Mouse (Mus musculus) kidney, postnatal 14 days (tissue): ENCODE results near the gene Mt1.

Source experiments
- DNase-seq: peaks from one replicate; pipeline ENCODE4 v3.0.0; 2022; ENCODE audit warnings: mixed read lengths

Mt1 gene

GRCm38 (mm10) chr8:94173848-94174403 is 5.0 kb upstream of the Mt1 start:
- DNase-seq = no peak

- no peak for DNase-seq
These were observed 4.2 kb upstream of the Mt1 start for GRCm38 (mm10) chr8:94174619-94175213.

- no peak for DNase-seq
These were observed 1.0 kb upstream of the Mt1 start for GRCm38 (mm10) chr8:94177716-94178390.

DNA sequence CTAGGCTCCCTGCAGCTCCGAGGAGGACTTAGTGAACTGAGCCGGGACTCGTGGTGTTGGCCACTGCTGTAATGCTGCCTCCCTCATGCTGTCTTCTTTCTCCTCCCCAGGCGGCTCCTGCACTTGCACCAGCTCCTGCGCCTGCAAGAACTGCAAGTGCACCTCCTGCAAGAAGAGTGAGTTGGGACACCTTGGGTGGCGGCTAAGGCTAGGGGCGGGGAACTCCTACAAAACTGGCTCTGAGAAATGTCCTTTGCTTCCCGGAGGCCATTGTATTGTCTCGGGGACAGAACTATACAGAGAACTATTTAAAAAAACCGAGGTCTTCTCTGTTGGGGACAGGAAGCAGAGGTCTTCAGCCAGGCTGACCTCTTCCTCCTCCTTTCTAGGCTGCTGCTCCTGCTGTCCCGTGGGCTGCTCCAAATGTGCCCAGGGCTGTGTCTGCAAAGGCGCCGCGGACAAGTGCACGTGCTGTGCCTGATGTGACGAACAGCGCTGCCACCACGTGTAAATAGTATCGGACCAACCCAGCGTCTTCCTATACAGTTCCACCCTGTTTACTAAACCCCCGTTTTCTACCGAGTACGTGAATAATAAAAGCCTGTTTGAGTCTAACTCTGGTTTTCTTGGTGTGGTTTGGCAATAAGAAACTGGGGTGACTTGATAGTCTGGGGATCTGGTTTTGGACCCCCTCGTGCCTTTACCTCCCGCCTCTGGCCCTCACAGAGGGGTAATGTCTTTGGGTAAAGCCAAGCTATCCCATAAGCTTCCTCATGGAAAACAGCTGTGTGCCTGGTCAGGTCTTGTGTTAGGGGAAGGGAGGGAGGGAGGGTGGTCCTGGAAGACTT is 1.1 kb downstream of the Mt1 start:
- DNase-seq = peak; percentile 29

DNA sequence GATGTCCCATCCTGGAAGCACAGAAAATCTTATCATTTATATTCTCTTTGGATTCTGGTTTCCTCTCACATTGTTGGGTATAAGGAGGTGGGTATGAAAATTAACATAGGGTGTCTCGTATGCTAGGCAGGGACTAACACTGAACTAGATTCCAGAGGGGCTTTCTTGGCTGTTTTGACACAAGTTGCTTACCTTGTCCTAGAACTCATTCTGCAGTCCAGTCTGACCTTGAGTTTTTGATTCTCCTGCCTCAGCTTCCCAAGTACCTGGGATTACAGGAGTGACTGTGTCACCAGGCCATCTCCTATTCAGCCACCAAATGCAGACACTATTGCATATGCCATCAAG is 1.7 kb downstream of the Mt1 start:
- no peak for DNase-seq

- DNase-seq = no peak
These were observed 3.4 kb downstream of the Mt1 start for GRCm38 (mm10) chr8:94182055-94182929.

DNA sequence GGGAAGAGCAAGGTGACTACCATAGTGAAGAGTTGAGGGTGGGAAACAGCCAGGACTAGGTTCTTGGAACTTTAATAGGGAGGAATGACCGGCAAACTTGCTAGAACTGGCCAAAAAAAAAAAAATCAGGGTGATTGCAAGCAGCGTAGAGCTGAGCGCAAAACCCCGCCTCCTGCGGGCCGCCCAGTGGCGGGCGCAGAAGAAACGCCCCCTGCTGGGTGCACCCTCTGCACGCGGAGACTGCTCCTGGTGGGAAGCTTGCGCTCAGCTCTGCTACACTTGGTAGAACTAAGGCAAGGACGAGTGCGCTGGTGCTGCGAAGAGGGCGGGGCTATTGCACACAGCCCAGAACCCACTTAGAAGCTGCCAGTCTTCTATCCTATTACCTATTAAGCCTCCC is 4.2 kb downstream of the Mt1 start:
- peak; percentile 91 for DNase-seq

DNA sequence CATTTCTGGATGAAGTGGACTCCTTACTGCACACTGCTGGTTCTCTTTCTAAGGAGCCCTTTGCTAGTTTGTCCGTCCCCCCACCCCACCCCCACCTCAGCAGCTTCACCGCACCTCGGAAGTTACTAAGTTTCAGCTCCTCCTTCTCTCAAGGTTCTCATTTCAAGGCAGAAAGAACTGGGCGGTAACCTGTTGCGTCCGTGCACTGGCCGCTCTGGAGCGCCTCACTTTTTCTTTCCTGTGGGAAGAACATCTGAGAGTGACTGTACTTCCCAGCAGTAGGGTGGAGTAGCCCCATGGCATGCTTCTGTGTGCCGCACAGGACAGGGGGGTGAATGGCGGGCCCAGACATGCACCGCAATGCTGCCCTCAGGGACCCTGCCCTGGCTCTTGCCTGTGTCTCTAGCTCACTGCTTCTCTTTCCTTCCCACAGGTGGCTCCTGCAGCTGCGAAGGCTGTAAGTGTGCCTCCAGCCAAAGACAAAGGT is 5.5 kb downstream of the Mt1 start:
- DNase-seq = no peak

- DNase-seq = no peak
These were observed 6.9 kb downstream of the Mt1 start for GRCm38 (mm10) chr8:94185791-94186190.

DNA sequence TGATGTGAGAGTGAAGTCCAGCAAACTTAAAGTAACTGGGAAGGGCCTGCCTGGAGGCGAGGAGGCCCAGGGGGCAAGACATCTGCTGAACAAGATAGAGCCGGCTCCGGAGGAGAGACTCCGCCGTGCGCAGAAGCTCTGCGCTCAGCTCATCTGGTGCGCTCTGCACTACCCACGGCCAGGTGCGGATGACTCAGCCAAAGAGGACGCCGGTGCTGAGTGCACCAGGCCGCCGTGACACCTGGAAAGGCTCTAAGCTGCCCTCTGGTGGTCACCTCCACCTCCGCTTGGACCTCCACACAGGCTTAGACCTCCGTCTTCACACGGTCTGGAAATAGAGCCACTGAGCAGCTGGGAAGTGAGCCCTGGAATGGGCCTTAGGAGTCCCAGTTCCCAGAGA is 7.7 kb downstream of the Mt1 start:
- DNase-seq = peak; percentile 90

- DNase-seq = no peak
These were observed 8.6 kb downstream of the Mt1 start for GRCm38 (mm10) chr8:94187290-94188002.

DNA sequence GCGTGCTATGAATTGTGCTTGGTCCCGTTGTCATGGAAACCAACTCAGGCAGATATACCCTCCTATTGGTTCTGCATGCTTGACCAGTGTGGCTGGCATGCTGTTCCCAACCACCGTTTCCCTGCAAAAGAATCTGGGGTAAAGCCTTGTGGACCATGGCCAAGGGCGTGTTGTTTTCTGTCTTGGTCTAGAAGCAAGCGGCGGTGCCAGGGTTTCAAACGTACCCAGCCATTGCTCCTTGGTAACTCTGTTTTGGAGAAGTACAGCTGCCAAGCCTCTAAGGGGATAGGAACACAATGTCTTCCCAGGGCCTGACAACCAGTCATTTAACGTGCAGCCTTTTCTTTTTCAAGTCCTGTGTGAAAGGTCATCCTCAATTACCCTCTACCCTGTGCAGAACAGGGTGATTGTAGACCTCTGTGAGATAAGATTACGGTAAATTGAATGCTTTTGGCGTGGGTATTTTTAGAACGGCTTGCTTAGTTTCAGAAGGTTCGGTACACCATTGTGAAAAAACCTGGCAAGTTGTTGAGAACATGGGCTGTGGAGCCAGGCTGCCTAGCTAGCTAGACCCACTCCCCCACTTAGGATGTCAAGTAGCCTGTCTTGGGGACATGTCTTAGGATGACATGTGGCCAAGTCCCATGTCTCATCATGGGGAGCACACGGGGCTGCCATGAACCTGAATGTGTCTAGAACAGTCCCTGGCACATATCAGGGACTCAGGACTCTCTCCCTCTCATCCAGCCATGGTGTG is 10.6 kb downstream of the Mt1 start:
- peak; percentile 32 for DNase-seq

DNA sequence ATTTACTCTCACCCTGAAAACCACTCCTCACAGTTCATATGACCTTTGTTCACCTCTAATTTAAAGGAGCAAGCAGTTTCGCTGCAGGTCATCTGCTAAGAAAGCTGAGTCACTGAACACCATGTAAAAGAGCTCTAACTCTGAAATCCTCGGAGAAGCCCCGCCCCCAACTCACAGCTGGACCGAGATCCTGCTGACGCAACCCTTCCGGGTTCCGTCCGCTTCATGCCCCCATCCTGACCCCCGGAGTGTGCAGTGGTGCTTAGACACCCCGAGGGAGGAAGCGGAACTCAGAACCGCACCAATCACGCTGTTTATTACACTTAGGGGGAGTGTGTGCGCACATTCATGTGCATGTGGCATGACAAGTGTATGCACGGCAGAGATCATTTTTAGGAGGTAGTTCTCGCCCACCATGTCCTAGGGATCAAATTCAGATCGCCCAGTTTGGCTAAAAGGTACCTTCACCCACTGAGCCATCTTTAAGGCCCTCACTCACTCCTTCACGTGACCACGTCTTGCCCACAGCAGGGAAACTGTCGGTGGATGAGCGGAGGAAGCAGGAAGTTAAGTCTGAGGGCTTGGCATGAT is 12.3 kb downstream of the Mt1 start:
- peak; percentile 89 for DNase-seq

GRCm38 (mm10) chr8:94192926-94193325 is 14.0 kb downstream of the Mt1 start:
- DNase-seq = peak; percentile 25

DNA sequence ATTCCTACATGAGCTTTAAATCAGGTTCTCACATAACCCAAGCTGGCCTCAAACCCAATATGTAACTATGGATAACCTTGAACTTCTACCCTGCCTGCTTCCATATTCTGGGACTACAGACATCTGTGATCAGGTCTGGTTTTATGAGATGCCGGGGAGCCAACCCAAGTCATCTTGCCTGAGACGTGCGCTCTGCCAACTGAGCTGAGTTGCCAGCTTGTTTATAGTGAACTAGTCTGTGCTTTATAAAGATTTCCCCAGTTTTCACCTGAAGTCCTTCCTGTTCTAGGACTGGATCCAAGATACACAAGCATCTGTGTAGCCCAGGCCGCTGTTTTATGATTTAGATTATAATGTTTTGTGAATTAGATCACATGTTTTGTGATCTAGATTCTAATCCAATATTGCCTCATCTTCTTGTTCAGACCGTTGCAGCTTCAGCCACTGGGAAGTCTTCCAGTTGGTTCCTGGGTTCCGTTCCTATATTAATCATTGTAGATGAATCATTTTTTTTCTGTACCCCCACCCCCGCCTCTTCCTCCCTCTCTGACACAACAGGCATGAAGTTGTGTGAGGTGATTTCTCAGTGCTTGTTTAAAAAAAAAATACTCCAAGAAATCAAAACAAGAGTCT is 15.8 kb downstream of the Mt1 start:
- no peak for DNase-seq

DNA sequence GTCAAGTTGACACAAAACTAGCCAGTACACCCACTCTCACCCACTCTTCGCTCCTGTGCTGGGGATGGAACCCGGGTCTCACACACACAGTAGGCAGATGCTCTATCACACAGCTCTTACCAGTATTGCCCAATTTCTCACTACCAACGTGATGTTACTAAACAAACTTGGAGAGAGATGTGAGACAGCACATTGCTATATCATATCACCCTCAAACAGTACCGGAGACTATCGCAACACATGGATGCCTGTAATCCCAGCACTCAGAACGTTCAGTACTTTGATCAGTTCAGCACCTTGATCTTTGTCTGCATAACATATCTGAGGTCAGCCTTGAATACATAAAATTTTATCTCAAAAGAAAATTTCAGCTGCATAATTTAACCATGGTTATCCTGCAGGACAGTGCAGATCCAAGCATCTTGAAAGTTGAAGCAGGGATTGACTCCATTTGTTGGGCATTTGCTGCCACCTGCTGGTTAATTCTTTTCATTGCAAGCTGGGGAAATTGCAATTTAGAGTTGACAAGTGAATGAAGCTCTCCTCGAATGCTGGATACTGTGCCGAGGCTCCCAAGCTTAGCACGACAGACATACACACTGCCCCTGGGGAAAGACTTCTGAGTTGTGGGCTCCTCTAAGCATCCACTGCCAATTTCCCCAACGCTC is 20.5 kb downstream of the Mt1 start:
- peak; percentile 75 for DNase-seq

DNA sequence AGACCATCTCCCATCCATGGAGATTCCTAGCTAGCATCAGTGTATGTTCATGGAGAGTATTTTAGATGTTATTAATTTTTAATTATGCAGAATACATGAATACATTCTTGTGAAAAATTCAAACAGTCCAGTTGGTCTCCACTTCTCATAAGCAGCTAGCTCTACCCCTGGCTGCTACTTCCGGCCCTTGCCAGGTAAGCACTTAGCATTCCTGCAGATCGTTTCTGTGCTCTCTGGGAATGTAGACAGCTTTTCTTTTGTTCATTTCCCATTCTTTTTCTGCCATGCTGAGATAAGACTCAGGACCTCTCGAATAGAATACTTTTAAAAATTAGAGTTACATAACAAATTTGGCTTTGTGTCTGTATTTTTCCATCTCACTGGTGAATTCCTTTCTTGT is 25.2 kb downstream of the Mt1 start:
- no peak for DNase-seq

DNA sequence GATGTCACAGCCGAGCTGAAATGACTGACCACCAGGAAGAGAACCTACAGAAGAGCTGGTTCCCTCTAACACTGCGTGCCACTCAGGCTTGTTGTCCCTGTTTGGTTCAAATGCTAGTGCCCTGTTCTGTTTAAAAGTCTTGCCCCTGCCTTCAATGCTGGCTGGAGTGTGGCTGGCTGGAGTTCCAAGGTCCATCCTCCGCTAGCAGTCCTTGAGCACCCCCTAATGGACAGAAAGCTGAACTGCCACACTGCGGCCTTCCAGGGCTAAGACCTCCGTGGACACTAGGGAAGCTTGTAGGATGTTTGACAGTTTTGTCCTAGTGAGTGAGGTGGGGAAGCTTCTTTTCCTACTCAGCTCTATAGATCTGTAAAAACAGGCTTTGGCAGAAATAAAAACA is 26.9 kb downstream of the Mt1 start:
- peak; percentile 78 for DNase-seq

- DNase-seq = no peak
These were observed 27.4 kb downstream of the Mt1 start for GRCm38 (mm10) chr8:94206256-94206655.

GRCm38 (mm10) chr8:94207491-94207890 is 28.6 kb downstream of the Mt1 start:
- DNase-seq = no peak
